Mouse (Mus musculus) midbrain, embryonic 14.5 days (tissue): ENCODE measurements around the gene Mef2d. TPM values are rescaled to one million over a fixed set of nuclear protein-coding genes. Genes with fewer than 3 reads are reported as not detected.
A peak's percentile ranks its signal among the peaks of the same experiment; 100 is the strongest.

ENCODE experiments used
- ATAC-seq: fragments of 200-750 bp; cut with Nextera tagmentation; 2 replicates; pipeline ENCODE4 v1.8.0; 2017; ENCODE audit warnings: moderate number of reproducible peaks, moderate library complexity; ENCODE audit not compliant: low FRiP score, low TSS enrichment
- DNase-seq: peaks from one replicate; pipeline ENCODE4 v3.0.0-alpha.2; 2015
- H3K27ac ChIP-seq: fragments of 300-500 bp; sonication (generic); replicated peaks from 2 replicates; pipeline ENCODE4 v1.5.1; 2014; ENCODE audit warnings: mild to moderate bottlenecking, low read depth, low read length, moderate library complexity
- H3K27me3 ChIP-seq: fragments of 300-500 bp; sonication (generic); 2 replicates; pipeline ENCODE4 v1.6.1; 2014; ENCODE audit warnings: low read length, control low read depth, mixed read lengths; ENCODE audit not compliant: control insufficient read depth, insufficient read depth
- H3K36me3 ChIP-seq: fragments of 300-500 bp; sonication (generic); 2 replicates; pipeline ENCODE4 v1.6.1; 2014; ENCODE audit warnings: low read length, control low read depth; ENCODE audit not compliant: control insufficient read depth, insufficient read depth
- H3K4me1 ChIP-seq: fragments of 300-500 bp; sonication (generic); 2 replicates; pipeline ENCODE4 v1.6.1; 2014; ENCODE audit warnings: mild to moderate bottlenecking, antibody characterized with exemption, low read length, control low read depth; ENCODE audit not compliant: control insufficient read depth, insufficient read depth
- H3K4me2 ChIP-seq: fragments of 300-500 bp; sonication (generic); 2 replicates; pipeline ENCODE4 v1.6.1; 2014; ENCODE audit warnings: mild to moderate bottlenecking, low read length, moderate library complexity
- H3K4me3 ChIP-seq: fragments of 300-500 bp; sonication (generic); replicated peaks from 2 replicates; pipeline ENCODE4 v1.5.1; 2014; ENCODE audit warnings: low read depth, low read length
- H3K9ac ChIP-seq: fragments of 300-500 bp; sonication (generic); replicated peaks from 2 replicates; pipeline ENCODE4 v1.6.1; 2014; ENCODE audit warnings: mild to moderate bottlenecking, low read length, moderate library complexity
- H3K9me3 ChIP-seq: fragments of 300-500 bp; sonication (generic); 2 replicates; pipeline ENCODE4 v1.6.1; 2016; ENCODE audit warnings: low read length, control low read depth, mixed read lengths; ENCODE audit not compliant: control insufficient read depth
- WGBS: fragments of 180-500 bp; shearing (Covaris S2); extraction: QIAGEN DNeasy Blood & Tissue Kit; methylation state at CpG from one replicate; pipeline ENCODE4 v1.1.7; 2014; 5-methylcytosine and 5-hydroxymethylcytosine counted together
- polyA plus RNA-seq: library from polyadenylated mRNA; unstranded; fragments of >200 nt; fragmentation: Nextera tagmentation; extraction: Ambion mirVana; gene quantifications from 2 replicates; pipeline ENCODE4 v1.2.1, GENCODE M21; 2014

Mef2d gene
- polyA plus RNA-seq, 1 experiment from 2014 or later, result 23.7 TPM

DNA sequence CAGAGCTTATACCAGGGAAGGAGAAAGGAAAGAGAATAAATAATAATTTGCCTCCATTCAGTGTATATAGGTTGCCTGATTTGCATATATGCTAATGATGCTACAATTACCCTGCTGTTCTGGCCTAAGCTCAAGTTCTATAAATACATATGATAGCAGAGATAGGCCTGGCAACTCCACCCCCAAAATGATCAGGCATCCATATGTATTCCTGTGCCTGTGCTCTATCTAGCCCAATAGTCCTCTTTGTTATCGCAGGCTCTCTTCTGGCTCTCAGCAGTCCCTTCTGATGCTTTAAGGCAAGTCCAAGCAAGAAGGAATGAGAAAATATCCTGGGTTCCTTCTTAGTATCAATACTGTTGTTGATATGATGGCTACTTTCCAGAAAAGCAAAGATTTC is 62.6 kb downstream of the Mef2d start:
- no peak overlapping the region for H3K9ac ChIP-seq
- peak overlapping the region; percentile 88 for H3K27ac ChIP-seq
- H3K36me3 ChIP-seq, result no peaks in the 10 kb centered on the region
- 17% methylated on average over 1 of the region's 1 CpGs for WGBS
- H3K4me1 ChIP-seq, result peaks cover 44% of the 10 kb centered on the region
- no peak for ATAC-seq
- peak overlapping the region; percentile 59 for H3K4me2 ChIP-seq
- H3K9me3 ChIP-seq, result no peaks in the 10 kb centered on the region
- H3K27me3 ChIP-seq, result peaks cover 29% of the 10 kb centered on the region
- H3K4me3 ChIP-seq, result no peak overlapping the region
- peak; percentile 47 for DNase-seq

DNA sequence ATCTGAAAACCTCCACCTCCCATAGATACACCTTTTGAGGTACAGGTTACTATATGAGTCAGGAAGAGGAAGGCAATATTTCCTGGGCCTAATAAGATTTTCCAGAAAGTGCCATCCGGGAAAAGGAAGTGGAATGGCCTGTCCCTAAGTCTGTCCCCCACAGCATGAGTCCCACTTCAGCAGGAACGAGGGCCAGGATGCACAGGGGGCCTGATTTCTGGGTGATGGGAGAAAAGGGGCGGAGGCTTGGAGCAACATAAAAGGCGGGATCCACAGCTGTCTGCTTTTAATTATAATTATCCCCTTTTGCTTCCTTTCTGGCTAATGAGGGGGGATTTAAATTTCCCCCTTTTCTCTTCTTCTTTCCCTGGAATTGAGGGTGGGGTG is 63.0 kb downstream of the Mef2d start:
- peaks cover 47% of the 10 kb centered on the region for H3K4me1 ChIP-seq
- no peak overlapping the region for H3K9ac ChIP-seq
- peaks cover 30% of the 10 kb centered on the region for H3K27me3 ChIP-seq
- DNase-seq (no peak), ATAC-seq (peak; percentile 17)
- WGBS, result 11% methylated on average over 4 of the region's 4 CpGs
- no peaks in the 10 kb centered on the region for H3K36me3 ChIP-seq
- H3K27ac ChIP-seq, result peak overlapping the region; percentile 88
- H3K4me3 ChIP-seq, result no peak overlapping the region
- peak overlapping the region; percentile 59 for H3K4me2 ChIP-seq
- no peaks in the 10 kb centered on the region for H3K9me3 ChIP-seq

DNA sequence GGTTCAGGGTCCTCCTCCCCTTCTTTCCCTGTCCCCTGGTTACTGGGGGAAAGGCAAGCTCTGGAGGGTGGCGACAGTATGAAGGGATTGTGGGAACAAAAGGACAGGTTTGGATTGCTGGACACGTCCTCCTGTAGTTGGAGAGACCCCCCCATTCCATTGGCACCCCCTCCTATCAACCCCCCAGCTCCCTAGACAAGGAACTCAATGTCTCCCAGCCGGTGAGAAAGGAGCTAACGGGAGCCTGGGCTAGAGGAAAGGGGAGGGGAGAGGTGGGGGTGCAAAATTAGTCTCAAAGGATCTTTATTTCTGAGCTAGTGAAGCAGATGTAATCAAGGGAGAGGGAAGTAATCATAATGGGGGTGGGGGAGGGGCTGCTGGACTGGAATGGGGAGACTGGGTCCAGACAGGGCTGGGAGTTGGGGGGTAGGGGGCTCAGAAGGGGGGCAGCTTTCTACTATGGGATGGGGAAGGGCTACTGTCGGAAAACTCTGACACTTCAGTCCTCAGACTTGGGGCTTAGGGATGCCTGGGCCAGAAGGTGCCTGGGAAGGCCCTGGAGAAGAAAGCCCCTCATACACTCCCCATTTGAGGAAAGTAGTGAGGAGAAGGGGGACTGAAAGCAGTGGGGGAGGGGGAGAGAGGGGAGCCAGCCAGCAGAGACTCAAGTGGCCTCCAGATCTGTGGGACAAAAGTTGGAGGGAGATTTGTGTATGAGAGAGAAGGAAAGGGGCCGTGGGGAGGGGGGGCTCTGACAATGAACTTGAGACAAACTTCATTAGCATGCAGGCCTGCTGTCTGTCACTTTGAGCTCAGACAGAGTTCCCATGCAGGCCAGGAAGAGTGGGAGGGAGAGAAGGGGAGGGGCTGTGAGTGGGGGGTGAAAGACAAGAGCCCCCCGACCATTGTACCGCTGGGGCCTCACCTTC is 63.7 kb downstream of the Mef2d start:
- H3K9me3 ChIP-seq, result no peaks in the 10 kb centered on the region
- 1% methylated on average over 8 of the region's 8 CpGs for WGBS
- H3K4me1 ChIP-seq, result peaks cover 49% of the 10 kb centered on the region
- H3K27ac ChIP-seq, result peak overlapping the region; percentile 88
- H3K4me2 ChIP-seq, result peak overlapping the region; percentile 59
- H3K36me3 ChIP-seq, result peaks cover 5% of the 10 kb centered on the region; the same call in 1 of the 2 replicates
- DNase-seq (peak; percentile 78), ATAC-seq (peak; percentile 67)
- peaks cover 33% of the 10 kb centered on the region for H3K27me3 ChIP-seq
- peak overlapping the region; percentile 55 for H3K4me3 ChIP-seq
- 0 out of 2 replicates have a peak overlapping the region, but pooled peaks have one; percentile 74 for H3K9ac ChIP-seq

DNA sequence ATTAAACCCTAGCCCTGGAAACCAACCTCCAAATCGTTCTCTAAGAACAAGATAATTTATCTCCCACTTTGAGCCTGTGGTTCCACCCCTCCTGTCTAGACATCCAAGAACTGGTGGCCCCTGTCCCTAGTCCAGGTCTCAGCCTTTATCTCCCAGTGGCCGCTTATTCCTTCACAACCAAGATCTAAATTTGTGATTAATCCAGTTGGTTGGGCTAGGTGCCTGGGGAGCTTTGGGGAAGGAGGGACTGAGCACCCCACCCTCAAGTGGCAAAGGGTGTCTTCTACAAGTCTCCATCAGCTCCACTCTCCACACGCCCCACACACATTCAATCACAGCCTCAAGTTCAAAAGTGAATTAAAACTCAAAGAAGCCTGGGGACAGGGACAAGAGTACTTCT is 64.3 kb downstream of the Mef2d start:
- ATAC-seq (peak; percentile 2; the same call in 1 of the 2 replicates), DNase-seq (no peak)
- Histone ChIP-seq H3K27ac (peak overlapping the region; percentile 88), H3K4me3 (peak overlapping the region; percentile 55), H3K27me3 (peaks cover 35% of the 10 kb centered on the region), H3K9ac (peak overlapping the region; percentile 74), H3K4me1 (peaks cover 47% of the 10 kb centered on the region), H3K9me3 (no peaks in the 10 kb centered on the region), H3K4me2 (peak overlapping the region; percentile 59), H3K36me3 (peaks cover 7% of the 10 kb centered on the region; the same call in 1 of the 2 replicates)
- WGBS, result 3% methylated on average over 3 of the region's 3 CpGs

DNA sequence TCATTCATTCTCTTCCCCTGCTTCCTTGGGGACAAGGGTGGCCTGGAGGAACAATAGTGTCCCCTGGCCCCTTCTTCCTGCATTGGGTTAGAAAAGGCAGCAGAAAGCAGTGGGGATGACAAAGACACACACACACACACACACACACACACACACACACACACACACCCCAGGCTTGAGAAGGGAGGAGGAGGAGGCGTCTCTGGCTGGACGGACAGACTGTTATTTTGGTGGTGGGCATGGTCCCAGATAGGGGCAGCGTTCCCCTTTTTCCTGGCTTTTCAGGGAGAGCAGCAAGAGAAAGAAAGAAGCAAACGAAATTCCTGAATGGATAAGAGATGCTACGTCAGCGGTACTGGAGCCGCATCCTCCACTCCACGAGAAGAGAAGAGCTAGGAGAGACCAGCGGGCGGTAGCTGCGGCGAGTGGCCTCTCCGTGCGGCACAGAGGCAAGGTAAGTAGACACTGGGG is 64.8 kb downstream of the Mef2d start:
- H3K4me3 ChIP-seq, result peak overlapping the region; percentile 55
- DNase-seq (peak; percentile 84), ATAC-seq (peak; percentile 39; the same call in 1 of the 2 replicates)
- peak overlapping the region; percentile 74 for H3K9ac ChIP-seq
- peaks cover 7% of the 10 kb centered on the region; the same call in 1 of the 2 replicates for H3K36me3 ChIP-seq
- H3K9me3 ChIP-seq, result no peaks in the 10 kb centered on the region
- H3K27me3 ChIP-seq, result peaks cover 33% of the 10 kb centered on the region
- peak overlapping the region; percentile 59 for H3K4me2 ChIP-seq
- WGBS, result under 1% methylated on average over 14 of the region's 14 CpGs
- peak overlapping the region; percentile 88 for H3K27ac ChIP-seq
- H3K4me1 ChIP-seq, result peaks cover 47% of the 10 kb centered on the region

DNA sequence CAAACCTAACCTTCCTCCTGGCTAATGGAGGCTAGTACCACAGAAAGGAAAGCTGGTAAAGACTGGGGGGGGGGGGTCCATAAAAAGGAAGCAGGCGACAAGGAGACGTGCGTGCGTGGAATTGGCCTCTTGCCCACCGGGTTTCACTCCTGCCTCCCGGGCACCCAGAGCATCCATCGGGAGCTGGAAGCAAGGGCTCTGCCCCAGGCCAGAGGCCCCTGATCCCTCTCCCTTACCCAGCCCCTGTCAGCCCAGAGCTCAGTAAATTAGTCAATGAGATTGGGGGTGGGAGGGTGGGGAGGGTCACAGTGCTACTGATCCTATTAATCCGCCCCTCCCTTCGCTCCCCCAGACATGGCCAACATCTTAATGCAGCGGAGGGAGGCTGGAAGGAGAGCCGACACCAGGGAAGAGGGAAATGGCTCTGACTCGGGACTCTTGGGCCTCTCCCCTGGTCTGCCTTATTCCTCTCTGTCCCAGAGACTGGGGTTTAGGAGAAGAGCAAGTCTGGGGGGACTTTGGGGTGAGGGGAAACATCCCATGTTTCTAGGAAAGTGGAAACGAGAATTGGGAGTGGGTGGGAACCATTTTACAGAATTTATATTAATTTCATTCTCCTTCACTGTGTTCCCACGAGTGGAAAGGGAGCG is 65.4 kb downstream of the Mef2d start:
- ATAC-seq (peak; percentile 18; the same call in 1 of the 2 replicates), DNase-seq (peak; percentile 72)
- Histone ChIP-seq H3K36me3 (peaks cover 7% of the 10 kb centered on the region; the same call in 1 of the 2 replicates), H3K9me3 (no peaks in the 10 kb centered on the region), H3K9ac (peak overlapping the region; percentile 74), H3K4me2 (peak overlapping the region; percentile 59), H3K4me3 (peak overlapping the region; percentile 55), H3K4me1 (peaks cover 43% of the 10 kb centered on the region), H3K27ac (peak overlapping the region; percentile 88), H3K27me3 (peaks cover 35% of the 10 kb centered on the region)
- under 1% methylated on average over 15 of the region's 15 CpGs for WGBS

DNA sequence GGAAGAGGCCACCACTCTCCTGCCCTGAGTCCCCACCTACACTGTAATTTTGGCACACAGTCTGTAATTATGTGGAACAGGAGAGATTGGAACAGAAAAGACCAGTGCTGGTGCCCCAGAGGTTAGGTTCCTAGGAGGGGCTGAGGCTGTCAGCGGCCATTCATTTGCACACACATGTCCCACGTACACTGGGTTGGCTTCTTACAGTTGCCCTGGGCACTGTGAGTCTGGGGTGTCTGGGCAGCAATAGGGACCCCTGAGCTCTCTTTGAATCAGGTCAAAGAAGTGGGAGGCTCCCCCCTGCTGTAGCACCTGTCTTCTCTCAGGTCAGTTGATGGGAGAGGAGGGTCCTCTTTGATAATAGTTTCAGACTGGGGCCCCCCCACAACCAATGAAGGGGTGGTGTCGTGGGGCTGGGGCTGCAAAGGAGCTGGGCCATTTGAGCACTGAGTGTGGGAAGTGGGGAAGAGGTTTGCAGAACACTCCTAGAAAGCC is 66.1 kb downstream of the Mef2d start:
- peak; percentile 42 for DNase-seq
- Histone ChIP-seq H3K4me3 (peak overlapping the region; percentile 55), H3K4me2 (peak overlapping the region; percentile 59), H3K4me1 (peaks cover 37% of the 10 kb centered on the region), H3K36me3 (peaks cover 7% of the 10 kb centered on the region; the same call in 1 of the 2 replicates), H3K9ac (peak overlapping the region; percentile 74), H3K27me3 (peaks cover 31% of the 10 kb centered on the region), H3K27ac (peak overlapping the region; percentile 88), H3K9me3 (no peaks in the 10 kb centered on the region)
- no peak for ATAC-seq
- WGBS, result 1% methylated on average over 3 of the region's 3 CpGs

DNA sequence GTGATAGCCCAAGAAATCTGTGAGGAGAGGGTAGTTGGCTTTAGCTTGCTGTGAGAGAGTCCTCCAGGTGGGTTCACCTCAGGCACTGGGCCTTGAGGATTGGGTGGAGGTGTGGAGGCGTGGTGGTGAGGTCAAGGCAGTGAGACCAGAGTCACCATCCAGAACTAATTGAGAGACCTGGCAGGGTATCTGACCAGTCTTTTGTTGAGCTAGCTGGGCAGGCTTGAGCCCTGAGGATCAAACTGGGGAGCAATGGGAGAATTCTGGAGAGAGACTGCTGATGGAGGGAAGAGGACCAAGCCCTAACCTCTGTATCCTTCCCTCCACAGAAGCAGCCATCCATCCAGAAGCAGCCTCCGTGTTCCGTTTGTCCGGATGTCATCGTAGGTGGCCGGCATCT is 67.1 kb downstream of the Mef2d start:
- 2% methylated on average over 6 of the region's 6 CpGs for WGBS
- H3K4me2 ChIP-seq, result peak overlapping the region; percentile 59
- H3K9me3 ChIP-seq, result no peaks in the 10 kb centered on the region
- peaks cover 34% of the 10 kb centered on the region for H3K4me1 ChIP-seq
- peaks cover 33% of the 10 kb centered on the region for H3K27me3 ChIP-seq
- ATAC-seq, result no peak
- peaks cover 7% of the 10 kb centered on the region; the same call in 1 of the 2 replicates for H3K36me3 ChIP-seq
- H3K27ac ChIP-seq, result peak overlapping the region; percentile 88
- peak overlapping the region; percentile 55 for H3K4me3 ChIP-seq
- no peak for DNase-seq
- peak overlapping the region; percentile 74 for H3K9ac ChIP-seq
